Mouse (Mus musculus): ENCODE data around the gene Zfp449.

GRCm38 (mm10) chrX:56380852-56381251, 34.7 kb downstream of the Zfp449 start:
- TF ChIP-seq CHD2 (IDR thresholded peaks at IDR 0.05; ENCODE audit: low read length) (no peak), MYC (IDR thresholded peaks at IDR 0.05; ENCODE audit: low read depth, low read length) (no peak), HCFC1 (IDR thresholded peaks at IDR 0.05; ENCODE audit: low read depth, low read length) (no peak), MAZ (IDR thresholded peaks at IDR 0.05; ENCODE audit: low read depth, low read length) (no peak), CTCF (conservative IDR thresholded peaks at IDR 0.05 in 1 of 2, IDR thresholded peaks at IDR 0.05 in 1 of 2; ENCODE audit: low read depth in 2 of 2, low read length in 2 of 2) (no peak), ZNF384 (IDR thresholded peaks at IDR 0.05; ENCODE audit: low read depth, low read length) (no peak), SMC3 (IDR thresholded peaks at IDR 0.05; ENCODE audit: low read depth, low read length) (no peak)
